Mouse (Mus musculus) bone marrow macrophage, adult 2 months (primary cell): ENCODE measurements around the gene Mapk8. TPM values are rescaled to one million over a fixed set of nuclear protein-coding genes. Genes with fewer than 3 reads are reported as not detected.

ENCODE experiments used
- H3K27ac ChIP-seq: 2 replicates; pipeline ENCODE4 v1.5.1; 2012; ENCODE audit warnings: low read depth, low read length; ENCODE audit not compliant: insufficient read depth
- H3K4me1 ChIP-seq: 2 replicates; pipeline ENCODE4 v1.6.1; 2012; ENCODE audit warnings: low read length; ENCODE audit not compliant: control insufficient read depth, insufficient read depth
- H3K4me3 ChIP-seq: 2 replicates; pipeline ENCODE4 v1.5.1; 2012; ENCODE audit warnings: mild to moderate bottlenecking, low read length, moderate library complexity; ENCODE audit not compliant: insufficient read depth
- CTCF ChIP-seq: IDR thresholded peaks from 2 replicates; pipeline ENCODE4 v1.5.1; 2012; ENCODE audit warnings: low read depth, mild to moderate bottlenecking, low read length, moderate library complexity
- POLR2A ChIP-seq: IDR thresholded peaks from 2 replicates; pipeline ENCODE4 v1.6.1; 2012; ENCODE audit warnings: mild to moderate bottlenecking, low read depth, low read length, borderline replicate concordance
- polyA plus RNA-seq: library from polyadenylated mRNA; stranded (reverse); fragments of >200 nt; gene quantifications from 2 replicates; pipeline ENCODE4 v1.2.4, GENCODE M21; 2012; ENCODE audit not compliant: missing spikeins, insufficient read depth, insufficient read length

Mapk8 gene
- polyA plus RNA-seq = 13.9 and 15.7 TPM in 2 replicates

- peak; percentile 5; the same call in 1 of the 2 replicates for TF ChIP-seq POLR2A
- no peak for TF ChIP-seq CTCF
- Histone ChIP-seq H3K4me3 (peak within 1 kb of the TSS; percentile 79), H3K4me1 (peaks cover 3% of the 10 kb centered on the region), H3K27ac (peak within 1 kb of the TSS; percentile 67)
Observed at GRCm38 (mm10) chr14:33447027-33447569, at the start of gene Mapk8. Gene Mapk8, minus strand, starts transcription at chr14:33447158.

DNA sequence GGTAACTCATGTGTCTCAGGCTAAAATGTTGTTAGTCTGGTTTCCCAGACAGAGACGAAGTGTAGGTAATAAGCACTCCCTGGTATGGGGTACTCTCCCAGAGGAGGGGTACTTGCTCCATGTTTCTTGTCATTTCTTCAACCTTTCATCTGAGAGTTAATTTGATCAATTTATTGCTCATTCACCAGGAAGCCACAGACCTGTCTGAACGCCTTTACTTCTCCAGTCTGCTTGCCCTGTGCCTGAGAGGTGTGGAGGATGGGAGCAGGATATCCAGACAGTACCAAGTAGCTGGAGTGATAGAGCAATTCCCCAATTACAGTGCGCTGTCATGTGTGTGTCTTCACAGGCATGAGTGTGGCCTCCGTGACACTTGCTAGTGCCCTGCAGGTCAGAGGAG lies 48.3 kb upstream of the Mapk8 start:
- Histone ChIP-seq H3K4me1 (no peaks in the 10 kb centered on the region), H3K27ac (no peak overlapping the region), H3K4me3 (no peak overlapping the region)
- TF ChIP-seq CTCF (no peak), POLR2A (no peak)

DNA sequence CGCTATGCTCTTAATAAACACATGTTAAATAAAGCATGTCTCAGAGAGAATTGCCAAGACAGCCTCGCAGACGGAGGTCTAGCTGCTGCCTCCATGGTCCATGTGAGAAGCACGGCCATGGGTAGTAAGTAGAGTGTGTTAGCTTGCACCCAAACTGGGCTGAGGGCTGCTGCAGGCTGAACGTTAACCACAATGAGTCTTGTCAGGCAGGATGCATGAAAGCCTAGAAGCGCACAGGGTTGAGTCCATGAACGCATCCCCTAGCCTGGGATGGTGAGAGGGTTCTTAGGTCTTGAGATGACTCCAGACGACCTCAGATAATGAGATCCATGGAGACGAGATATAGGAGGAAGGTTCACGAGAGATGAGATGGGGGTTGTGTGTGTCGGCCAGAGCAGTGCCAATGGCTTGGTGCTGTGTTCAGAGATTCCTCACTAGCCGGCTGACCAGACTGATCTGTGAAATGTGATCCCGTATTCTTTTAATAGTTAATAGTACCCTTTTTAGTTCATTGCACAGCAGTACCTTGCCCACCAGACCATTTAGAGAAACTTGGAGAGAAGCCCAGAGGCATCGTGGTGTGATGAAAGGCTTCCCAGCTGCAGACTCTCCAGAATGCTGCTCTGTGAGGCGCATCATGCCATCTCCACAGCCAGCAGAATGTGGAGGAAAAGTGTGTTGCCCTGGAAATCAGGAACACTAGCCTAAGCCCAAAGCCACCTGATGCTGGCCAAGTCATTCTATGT lies 41.0 kb upstream of the Mapk8 start:
- no peak for TF ChIP-seq POLR2A
- TF ChIP-seq CTCF = no peak
- Histone ChIP-seq H3K4me1 (no peaks in the 10 kb centered on the region), H3K27ac (no peak overlapping the region), H3K4me3 (no peak overlapping the region)

DNA sequence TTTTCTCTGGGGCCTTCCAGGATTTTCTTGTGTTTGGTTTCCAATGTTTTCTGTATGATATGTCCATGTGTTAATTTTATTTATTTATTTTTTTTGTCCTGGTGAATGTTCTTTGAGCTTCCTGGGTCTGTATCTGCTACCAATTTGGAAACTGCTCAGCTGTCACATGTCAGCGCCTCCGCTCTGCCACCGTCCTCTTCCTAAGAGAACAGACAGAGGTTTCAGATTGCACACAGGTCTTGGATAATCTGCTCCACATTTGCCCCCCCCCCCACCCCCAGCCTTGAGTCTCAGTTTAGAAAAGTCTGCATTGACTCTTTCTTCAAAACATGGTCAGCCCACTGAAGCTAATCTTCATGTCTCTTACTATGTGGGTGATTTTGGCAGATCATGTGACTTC lies 35.0 kb upstream of the Mapk8 start:
- no peaks in the 10 kb centered on the region for H3K4me1 ChIP-seq
- no peak overlapping the region for H3K27ac ChIP-seq
- H3K4me3 ChIP-seq = no peak overlapping the region
- no peak for TF ChIP-seq POLR2A
- TF ChIP-seq CTCF = no peak

GRCm38 (mm10) chr14:33476094-33476760 lies 29.3 kb upstream of the Mapk8 start:
- no peak overlapping the region for H3K27ac ChIP-seq
- H3K4me1 ChIP-seq = no peaks in the 10 kb centered on the region
- H3K4me3 ChIP-seq = no peak overlapping the region
- TF ChIP-seq POLR2A (no peak), CTCF (no peak)

GRCm38 (mm10) chr14:33474461-33474860 lies 27.5 kb upstream of the Mapk8 start:
- TF ChIP-seq CTCF = no peak
- no peak for TF ChIP-seq POLR2A
- Histone ChIP-seq H3K4me1 (no peaks in the 10 kb centered on the region), H3K27ac (no peak overlapping the region), H3K4me3 (no peak overlapping the region)

DNA sequence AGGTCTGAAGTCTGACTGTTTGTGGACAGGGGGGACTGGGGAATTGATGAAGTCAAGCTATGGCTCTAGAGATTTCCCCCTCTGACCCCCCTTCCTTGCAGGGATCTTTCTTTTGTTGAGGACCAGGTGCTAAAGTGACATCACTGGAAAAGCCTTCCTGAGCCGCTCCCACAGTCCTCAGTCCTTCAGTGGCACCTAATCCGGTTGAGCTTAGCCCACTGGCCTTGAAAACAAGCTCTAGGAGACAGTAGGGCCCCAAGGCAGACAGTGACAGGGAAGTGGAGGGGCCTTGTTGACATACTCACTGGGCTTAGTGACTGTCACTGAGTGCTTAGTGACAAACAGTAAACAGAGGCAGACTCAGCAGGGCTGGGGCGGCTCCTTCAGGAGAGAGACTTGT lies 24.4 kb upstream of the Mapk8 start, which contains the start of gene Frmpd2:
Gene Frmpd2, plus strand, starts transcription at position 366 of the 400 bp plus-strand sequence.
- Histone ChIP-seq H3K4me3 (no peak within 1 kb of the TSS), H3K4me1 (no peaks in the 10 kb centered on the region), H3K27ac (no peak within 1 kb of the TSS)
- TF ChIP-seq CTCF (no peak), POLR2A (no peak)

GRCm38 (mm10) chr14:33467766-33468165 lies 20.8 kb upstream of the Mapk8 start:
- TF ChIP-seq POLR2A = no peak
- TF ChIP-seq CTCF = no peak
- H3K4me3 ChIP-seq = no peak overlapping the region
- H3K27ac ChIP-seq = no peak overlapping the region
- no peaks in the 10 kb centered on the region for H3K4me1 ChIP-seq

DNA sequence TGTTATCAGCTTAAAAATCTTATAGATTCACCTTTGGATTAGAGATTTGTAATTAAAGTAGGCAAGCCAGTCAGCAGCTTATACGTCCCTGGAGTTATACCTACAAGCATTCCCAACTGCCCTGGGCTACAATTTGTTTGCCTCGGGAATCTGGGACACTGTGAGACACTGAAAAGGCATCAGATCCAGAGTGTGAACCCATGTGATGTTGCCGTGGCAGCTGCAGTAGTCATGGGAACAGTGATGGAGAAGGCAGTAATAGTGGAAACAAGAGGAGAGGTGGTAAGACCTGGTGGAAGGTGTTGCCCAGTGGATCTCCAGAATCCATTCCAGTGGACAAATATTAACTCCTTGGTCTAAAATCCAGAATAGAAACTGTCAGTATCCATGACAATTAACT lies 16.7 kb upstream of the Mapk8 start:
- TF ChIP-seq CTCF (no peak), POLR2A (no peak)
- no peaks in the 10 kb centered on the region for H3K4me1 ChIP-seq

GRCm38 (mm10) chr14:33450331-33450730 lies 3.4 kb upstream of the Mapk8 start:
- Histone ChIP-seq H3K27ac (no peak overlapping the region), H3K4me1 (peaks cover 3% of the 10 kb centered on the region), H3K4me3 (no peak overlapping the region)
- no peak for TF ChIP-seq CTCF

More for the DNA sequence above, 16.7 kb upstream of the Mapk8 start:
- no peak overlapping the region for H3K27ac ChIP-seq
- no peak overlapping the region for H3K4me3 ChIP-seq
